Mouse (Mus musculus): ENCODE data around the gene Sprr3. TPM values are rescaled to one million over a fixed set of nuclear protein-coding genes. Genes with fewer than 3 reads are reported as not detected.

Sprr3 gene
- total RNA-seq, 1 experiment from 2014 or later: not detected

Other genes starting within 250 kb of the Sprr3 start
- gene Sprr2a1, start 242.9 kb downstream of the Sprr3 start, total RNA-seq (2017): not detected in 2 replicates
- gene Sprr2a2, start 242.8 kb downstream of the Sprr3 start, total RNA-seq (2017): not detected in 2 replicates
- gene Sprr2a3, start 173.3 kb downstream of the Sprr3 start, total RNA-seq (2017): not detected in 2 replicates
- not detected in 2 replicates for gene Sprr2b, start 142.1 kb downstream of the Sprr3 start, total RNA-seq (2017)
- gene Sprr2d, start 119.6 kb downstream of the Sprr3 start, total RNA-seq (2017): not detected in 2 replicates
- not detected in 2 replicates for gene Sprr2e, start 106.6 kb downstream of the Sprr3 start, total RNA-seq (2017)
- gene Sprr2f, start 93.5 kb downstream of the Sprr3 start, total RNA-seq (2017): not detected in 2 replicates
- not detected in 2 replicates for gene Sprr2h, start 73.0 kb downstream of the Sprr3 start, total RNA-seq (2017)
- not detected in 2 replicates for gene Sprr2i, start 50.7 kb downstream of the Sprr3 start, total RNA-seq (2017)
- not detected in 2 replicates for gene Sprr2j-ps, start 40.6 kb downstream of the Sprr3 start, total RNA-seq (2017)
- 3.0 and 5.6 TPM in 2 replicates for gene Gm9774, start 29.3 kb downstream of the Sprr3 start, total RNA-seq (2017)
- gene Sprr2k, start 26.1 kb downstream of the Sprr3 start, total RNA-seq (2017): not detected in 2 replicates
- not detected in 2 replicates for gene Sprr1b, start 19.9 kb downstream of the Sprr3 start, total RNA-seq (2017)
- not detected in 2 replicates for gene Sprr1a, start 27.2 kb upstream of the Sprr3 start, total RNA-seq (2017)
- gene Sprr4, start 41.8 kb upstream of the Sprr3 start, total RNA-seq (2017): not detected in 2 replicates
- gene 2310046K23Rik, start 75.8 kb upstream of the Sprr3 start, total RNA-seq (2017): not detected in 2 replicates
- gene Ivl, start 115.0 kb upstream of the Sprr3 start, total RNA-seq (2017): not detected in 2 replicates
- gene Smcp, start 130.3 kb upstream of the Sprr3 start, total RNA-seq (2017): not detected in 2 replicates
- not detected in 2 replicates for gene 2210017I01Rik, start 148.8 kb upstream of the Sprr3 start, total RNA-seq (2017)
- not detected in 2 replicates for gene Lce6a, start 162.9 kb upstream of the Sprr3 start, total RNA-seq (2017)
- gene Lce1a1, start 189.6 kb upstream of the Sprr3 start, total RNA-seq (2017): not detected in 2 replicates
- not detected in 2 replicates for gene Lce1b, start 198.2 kb upstream of the Sprr3 start, total RNA-seq (2017)
- not detected in 2 replicates for gene Lce1a2, start 211.6 kb upstream of the Sprr3 start, total RNA-seq (2017)
- not detected in 2 replicates for gene Lce1c, start 220.5 kb upstream of the Sprr3 start, total RNA-seq (2017)
- gene Lce1d, start 228.5 kb upstream of the Sprr3 start, total RNA-seq (2017): not detected in 2 replicates